Mouse (Mus musculus) liver, embryonic 12.5 days (tissue): ENCODE data around the gene Trpm5. TPM values are rescaled to one million over a fixed set of nuclear protein-coding genes. Genes with fewer than 3 reads are reported as not detected.

ENCODE experiments used
- ATAC-seq: fragments of 200-750 bp; cut with Nextera tagmentation; 2 replicates; pipeline ENCODE4 v1.8.0; 2017; ENCODE audit warnings: moderate number of reproducible peaks, mild to moderate bottlenecking, moderate library complexity
- H3K27ac ChIP-seq: fragments of 300-500 bp; sonication (generic); 2 replicates; pipeline ENCODE4 v1.5.1; 2016; ENCODE audit warnings: mild to moderate bottlenecking
- H3K27me3 ChIP-seq: fragments of 300-500 bp; sonication (generic); replicated peaks from 2 replicates; pipeline ENCODE4 v1.6.1; 2016; ENCODE audit warnings: mild to moderate bottlenecking, moderate library complexity
- H3K36me3 ChIP-seq: fragments of 300-500 bp; sonication (generic); 2 replicates; pipeline ENCODE4 v1.6.1; 2016; ENCODE audit warnings: mild to moderate bottlenecking, moderate library complexity
- H3K4me1 ChIP-seq: fragments of 300-500 bp; sonication (generic); 2 replicates; pipeline ENCODE4 v1.6.1; 2016
- H3K4me2 ChIP-seq: fragments of 300-500 bp; sonication (generic); 2 replicates; pipeline ENCODE4 v1.6.1; 2016; ENCODE audit warnings: mild to moderate bottlenecking, moderate library complexity
- H3K4me3 ChIP-seq: fragments of 300-500 bp; sonication (generic); 2 replicates; pipeline ENCODE4 v1.5.1; 2016; ENCODE audit warnings: mild to moderate bottlenecking, moderate library complexity
- H3K9ac ChIP-seq: fragments of 300-500 bp; sonication (generic); 2 replicates; pipeline ENCODE4 v1.6.1; 2016; ENCODE audit warnings: mild to moderate bottlenecking, moderate library complexity
- H3K9me3 ChIP-seq: fragments of 300-500 bp; sonication (generic); replicated peaks from 2 replicates; pipeline ENCODE4 v1.6.1; 2016; ENCODE audit warnings: mild to moderate bottlenecking, moderate library complexity
- WGBS: fragments of 180-500 bp; shearing (Covaris S2); methylation state at CpG from one replicate; pipeline ENCODE4 v1.1.7; 2016; ENCODE audit not compliant: insufficient replicate concordance; 5-methylcytosine and 5-hydroxymethylcytosine counted together
- polyA plus RNA-seq: library from polyadenylated mRNA; unstranded; fragments of >200 nt; fragmentation: Nextera tagmentation; extraction: Ambion mirVana; gene quantifications from 2 replicates; pipeline ENCODE4 v1.2.1, GENCODE M21; 2016

The Trpm5 gene
- polyA plus RNA-seq, 1 experiment from 2014 or later: 1.3 TPM

GRCm38 (mm10) chr7:143095554-143095907 lies 1.1 kb upstream of the Trpm5 start:
- Histone ChIP-seq H3K4me3 (no peak overlapping the region), H3K36me3 (no peaks in the 10 kb centered on the region), H3K9me3 (no peaks in the 10 kb centered on the region), H3K27ac (no peak overlapping the region), H3K4me2 (no peak overlapping the region), H3K27me3 (peaks cover 61% of the 10 kb centered on the region), H3K9ac (no peak overlapping the region), H3K4me1 (no peaks in the 10 kb centered on the region)
- WGBS: 33% methylated on average over 1 of the region's 1 CpGs
- no peak for ATAC-seq

- ATAC-seq: no peak
- Histone ChIP-seq H3K27ac (no peak overlapping the region), H3K36me3 (no peaks in the 10 kb centered on the region), H3K9me3 (no peaks in the 10 kb centered on the region), H3K9ac (no peak overlapping the region), H3K27me3 (peaks cover 57% of the 10 kb centered on the region), H3K4me3 (no peak overlapping the region), H3K4me2 (no peak overlapping the region), H3K4me1 (no peaks in the 10 kb centered on the region)
- WGBS: 58% methylated on average over 3 of the region's 3 CpGs
Measured at GRCm38 (mm10) chr7:143093847-143094246, 595 bp downstream of the Trpm5 start.

GRCm38 (mm10) chr7:143087070-143087579 lies 7.3 kb downstream of the Trpm5 start:
- ATAC-seq: peak; percentile 21; the same call in 1 of the 2 replicates

GRCm38 (mm10) chr7:143086366-143086765 lies 8.1 kb downstream of the Trpm5 start:
- H3K4me3 ChIP-seq: no peak overlapping the region
- no peak overlapping the region for H3K9ac ChIP-seq
- no peaks in the 10 kb centered on the region for H3K9me3 ChIP-seq
- WGBS: 40% methylated on average over 2 of the region's 2 CpGs
- H3K27me3 ChIP-seq: peaks cover 41% of the 10 kb centered on the region
- H3K4me2 ChIP-seq: no peak overlapping the region
- H3K4me1 ChIP-seq: peaks cover 8% of the 10 kb centered on the region
- H3K27ac ChIP-seq: no peak overlapping the region; the same call in 1 of the 2 replicates
- H3K36me3 ChIP-seq: no peaks in the 10 kb centered on the region
- ATAC-seq: no peak

More at GRCm38 (mm10) chr7:143087070-143087579, 7.3 kb downstream of the Trpm5 start:
- no peaks in the 10 kb centered on the region for H3K36me3 ChIP-seq
- peaks cover 4% of the 10 kb centered on the region for H3K4me1 ChIP-seq
- no peak overlapping the region for H3K4me2 ChIP-seq
- no peak overlapping the region for H3K27ac ChIP-seq
- WGBS: 52% methylated on average over 4 of the region's 4 CpGs
- H3K9ac ChIP-seq: no peak overlapping the region
- H3K27me3 ChIP-seq: peaks cover 47% of the 10 kb centered on the region
- no peak overlapping the region for H3K4me3 ChIP-seq
- no peaks in the 10 kb centered on the region for H3K9me3 ChIP-seq

GRCm38 (mm10) chr7:143083708-143084107 lies 10.7 kb downstream of the Trpm5 start:
- Histone ChIP-seq H3K27ac (no peak overlapping the region), H3K4me1 (peaks cover 8% of the 10 kb centered on the region), H3K4me2 (no peak overlapping the region), H3K27me3 (peaks cover 28% of the 10 kb centered on the region), H3K9me3 (no peaks in the 10 kb centered on the region), H3K9ac (no peak overlapping the region), H3K36me3 (no peaks in the 10 kb centered on the region), H3K4me3 (no peak overlapping the region)
- no peak for ATAC-seq
- WGBS: 37% methylated on average over 2 of the region's 2 CpGs

GRCm38 (mm10) chr7:143082024-143082423 lies 12.4 kb downstream of the Trpm5 start:
- no peak overlapping the region for H3K4me2 ChIP-seq
- H3K9ac ChIP-seq: no peak overlapping the region
- H3K36me3 ChIP-seq: no peaks in the 10 kb centered on the region
- peaks cover 25% of the 10 kb centered on the region for H3K27me3 ChIP-seq
- H3K9me3 ChIP-seq: no peaks in the 10 kb centered on the region
- peaks cover 8% of the 10 kb centered on the region for H3K4me1 ChIP-seq
- 33% methylated on average over 6 of the region's 6 CpGs for WGBS
- no peak; the same call in 1 of the 2 replicates for ATAC-seq
- no peak overlapping the region for H3K27ac ChIP-seq
- H3K4me3 ChIP-seq: no peak overlapping the region

- no peak for ATAC-seq
- H3K36me3 ChIP-seq: no peaks in the 10 kb centered on the region
- H3K27ac ChIP-seq: no peak overlapping the region
- WGBS: 75% methylated on average over 2 of the region's 2 CpGs
- H3K4me3 ChIP-seq: no peak overlapping the region
- no peaks in the 10 kb centered on the region for H3K9me3 ChIP-seq
- no peak overlapping the region for H3K9ac ChIP-seq
- no peak overlapping the region for H3K4me2 ChIP-seq
- peaks cover under 1% of the 10 kb centered on the region; the same call in 1 of the 2 replicates for H3K27me3 ChIP-seq
- H3K4me1 ChIP-seq: peaks cover 7% of the 10 kb centered on the region
Measured at GRCm38 (mm10) chr7:143077351-143077750, 17.1 kb downstream of the Trpm5 start.

GRCm38 (mm10) chr7:143075394-143075793 lies 19.0 kb downstream of the Trpm5 start:
- H3K4me1 ChIP-seq: peaks cover 9% of the 10 kb centered on the region
- no peaks in the 10 kb centered on the region for H3K9me3 ChIP-seq
- no peaks in the 10 kb centered on the region; the same call in 1 of the 2 replicates for H3K27me3 ChIP-seq
- H3K9ac ChIP-seq: no peak overlapping the region
- H3K4me2 ChIP-seq: no peak overlapping the region
- no peak for ATAC-seq
- 53% methylated on average over 5 of the region's 5 CpGs for WGBS
- H3K4me3 ChIP-seq: no peak overlapping the region
- no peak overlapping the region for H3K27ac ChIP-seq
- H3K36me3 ChIP-seq: peaks cover 12% of the 10 kb centered on the region

GRCm38 (mm10) chr7:143073086-143073485 lies 21.4 kb downstream of the Trpm5 start:
- Histone ChIP-seq H3K4me2 (no peak overlapping the region), H3K27me3 (no peaks in the 10 kb centered on the region), H3K36me3 (peaks cover 19% of the 10 kb centered on the region), H3K4me3 (no peak overlapping the region), H3K4me1 (peaks cover 24% of the 10 kb centered on the region), H3K9me3 (no peaks in the 10 kb centered on the region), H3K27ac (no peak overlapping the region), H3K9ac (no peak overlapping the region)
- no peak for ATAC-seq
- 63% methylated on average over 1 of the region's 1 CpGs for WGBS

- no peak for ATAC-seq
- Histone ChIP-seq H3K27ac (no peak overlapping the region), H3K4me2 (no peak overlapping the region), H3K9ac (no peak overlapping the region), H3K4me1 (peaks cover 27% of the 10 kb centered on the region), H3K27me3 (no peaks in the 10 kb centered on the region), H3K36me3 (peaks cover 23% of the 10 kb centered on the region), H3K9me3 (no peaks in the 10 kb centered on the region), H3K4me3 (no peak overlapping the region)
- 68% methylated on average over 5 of the region's 5 CpGs for WGBS
Measured at GRCm38 (mm10) chr7:143072605-143073004, 21.8 kb downstream of the Trpm5 start.

GRCm38 (mm10) chr7:143070506-143071070 lies 23.9 kb downstream of the Trpm5 start:
- WGBS: 87% methylated on average over 10 of the region's 10 CpGs
- Histone ChIP-seq H3K9me3 (no peaks in the 10 kb centered on the region), H3K36me3 (peaks cover 44% of the 10 kb centered on the region), H3K27me3 (no peaks in the 10 kb centered on the region), H3K4me2 (peak overlapping the region; percentile 96), H3K9ac (peak overlapping the region; percentile 88), H3K4me3 (peak overlapping the region; percentile 84), H3K27ac (no peak overlapping the region), H3K4me1 (peaks cover 27% of the 10 kb centered on the region)
- ATAC-seq: no peak

GRCm38 (mm10) chr7:143069751-143070400 lies 24.6 kb downstream of the Trpm5 start:
- 12% methylated on average over 30 of the region's 30 CpGs for WGBS
- peaks cover 27% of the 10 kb centered on the region for H3K4me1 ChIP-seq
- peak; percentile 10 for ATAC-seq
- peak overlapping the region; percentile 96 for H3K4me2 ChIP-seq
- H3K27me3 ChIP-seq: no peaks in the 10 kb centered on the region
- peaks cover 51% of the 10 kb centered on the region for H3K36me3 ChIP-seq
- no peaks in the 10 kb centered on the region for H3K9me3 ChIP-seq
- H3K4me3 ChIP-seq: peak overlapping the region; percentile 84
- H3K9ac ChIP-seq: peak overlapping the region; percentile 88
- H3K27ac ChIP-seq: peak overlapping the region; percentile 76
